Mouse (Mus musculus): ENCODE measurements at regions not wholly inside any gene's neighbourhood (a gene's known extent, or its start where the extent isn't known, plus 50 kb on each side); places are given as distances from the start of the nearest gene placed in this dataset.
A peak's percentile ranks its signal among the peaks of the same experiment; 100 is the strongest.

DNA sequence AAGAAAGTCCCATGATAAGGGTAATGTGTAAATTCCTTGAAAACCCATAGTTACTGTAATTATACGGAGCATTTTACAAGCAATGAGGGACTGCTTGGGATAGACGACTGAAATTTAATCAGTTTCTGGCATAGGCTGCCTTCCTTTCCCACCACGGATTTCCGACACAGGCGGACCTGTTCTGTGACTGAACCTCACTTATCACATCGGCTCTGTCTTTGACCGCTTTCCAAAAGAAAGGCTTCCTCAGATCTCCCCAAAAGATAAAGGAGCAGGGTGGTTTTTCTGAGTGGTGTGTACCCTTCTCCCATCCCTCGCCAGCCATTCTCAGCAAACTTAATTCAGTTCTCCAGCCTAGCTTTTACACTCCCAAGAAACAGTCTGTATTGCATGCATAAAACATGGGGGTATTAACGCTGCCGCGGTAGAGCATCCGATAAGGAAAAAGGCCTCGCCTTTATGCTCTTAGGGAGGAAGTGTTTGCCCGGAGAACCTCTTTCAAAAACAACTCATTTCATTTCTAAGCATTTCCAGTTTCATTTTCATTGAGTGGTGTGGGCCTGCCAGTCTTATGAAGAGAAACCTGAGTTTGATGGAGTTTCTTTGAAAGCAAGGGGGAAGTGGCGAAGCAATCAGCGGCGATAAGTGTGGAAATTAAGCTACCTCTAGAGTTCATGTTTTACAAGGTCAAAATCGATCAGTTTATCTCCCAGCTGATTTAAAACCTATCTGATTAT, 435.8 kb upstream of the Adgrl2 start:
- DNase-seq (ENCODE audit: low spot score in 2 of 2) = no peak

- no peak for DNase-seq (ENCODE audit: low spot score in 2 of 2)
These were observed 434.0 kb upstream of the Adgrl2 start for GRCm38 (mm10) chr3:149424306-149424705.

- DNase-seq (ENCODE audit: low spot score in 2 of 2) = no peak
These were observed 433.1 kb upstream of the Adgrl2 start for GRCm38 (mm10) chr3:149423491-149423890.

GRCm38 (mm10) chr3:149415081-149415480, 424.7 kb upstream of the Adgrl2 start:
- no peak for DNase-seq (ENCODE audit: low spot score in 2 of 2)

DNA sequence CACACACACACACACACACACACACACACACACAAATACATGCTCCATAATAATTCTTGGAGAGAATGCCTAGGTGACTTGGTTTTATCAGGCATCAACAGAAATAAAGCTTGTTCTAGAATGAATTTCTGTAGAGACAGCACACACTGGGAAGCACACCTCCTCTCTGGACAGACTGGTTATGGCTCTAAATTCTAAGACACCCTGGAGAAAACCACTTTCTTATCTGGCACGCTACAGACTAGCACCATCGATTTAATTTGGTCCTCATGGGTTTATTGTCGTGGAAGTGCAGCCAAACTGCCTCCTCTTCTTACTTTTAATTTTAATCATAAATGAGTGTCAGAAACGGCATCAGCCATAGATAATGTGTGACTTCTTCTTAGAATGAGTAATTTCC, 422.8 kb upstream of the Adgrl2 start:
- no peak for DNase-seq (ENCODE audit: low spot score in 2 of 2)

- no peak for DNase-seq (ENCODE audit: low spot score in 2 of 2)
These were observed 420.2 kb upstream of the Adgrl2 start for GRCm38 (mm10) chr3:149410518-149410917.

DNA sequence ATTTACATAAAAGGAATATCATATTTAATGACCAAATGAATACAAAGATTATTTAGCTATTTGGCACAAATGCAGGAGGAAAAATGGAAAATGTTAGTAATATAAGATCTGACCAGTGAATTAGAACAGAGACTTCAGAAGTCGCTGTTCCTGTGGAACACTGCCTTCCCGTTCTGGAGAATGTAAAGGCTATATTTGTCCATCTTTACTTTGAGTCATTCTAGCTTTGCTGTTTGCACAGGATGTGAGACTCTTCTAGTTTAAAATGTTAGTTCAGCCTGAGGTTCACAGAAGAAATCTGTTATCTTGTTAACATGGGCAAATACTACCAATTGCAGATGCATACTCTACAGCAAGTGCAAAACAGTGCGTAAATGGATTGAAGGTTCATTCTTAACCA, 418.5 kb upstream of the Adgrl2 start:
- no peak for DNase-seq (ENCODE audit: low spot score in 2 of 2)

DNA sequence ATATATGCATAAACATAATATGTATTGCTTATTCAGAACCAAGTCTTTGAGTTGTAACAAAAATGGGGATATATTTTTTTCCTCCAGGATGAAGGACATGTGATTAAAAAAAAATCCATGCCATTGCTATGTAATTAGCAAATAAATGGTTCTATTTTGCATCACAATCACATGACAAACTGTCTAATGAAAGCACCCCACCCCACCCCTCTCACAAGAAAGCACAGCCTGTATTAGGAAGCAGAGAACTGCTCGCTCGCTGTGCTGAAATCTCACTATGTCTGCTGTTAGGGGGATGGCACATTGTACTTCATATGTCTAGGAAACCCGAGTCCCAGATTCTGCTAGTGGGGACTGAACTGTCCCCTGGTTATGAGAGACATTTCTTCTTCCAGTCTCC, 415.5 kb upstream of the Adgrl2 start:
- no peak for DNase-seq (ENCODE audit: low spot score in 2 of 2)

DNA sequence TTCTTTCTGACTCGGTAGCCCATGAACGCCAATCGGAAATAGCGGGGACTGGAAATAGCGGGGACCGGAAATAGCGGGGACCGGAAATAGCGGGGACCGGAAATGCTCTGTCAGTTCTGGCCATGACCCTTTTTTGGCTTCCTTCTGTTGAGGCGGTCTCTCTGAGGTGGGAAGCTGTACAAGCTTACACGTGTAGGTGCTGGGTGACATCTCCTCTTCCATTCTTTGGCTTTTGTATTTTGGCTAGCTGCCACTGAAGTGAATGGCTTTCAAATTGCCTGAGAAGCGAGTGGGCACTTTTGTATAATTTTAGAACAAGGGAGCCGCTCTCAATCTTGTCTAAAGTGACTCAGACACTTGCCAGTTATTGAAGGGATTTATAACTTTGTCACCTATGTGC, 414.3 kb upstream of the Adgrl2 start:
- DNase-seq (ENCODE audit: low spot score in 2 of 2) = no peak

- no peak for DNase-seq (ENCODE audit: low spot score in 2 of 2)
These were observed 412.1 kb upstream of the Adgrl2 start for GRCm38 (mm10) chr3:149402496-149402895.

DNA sequence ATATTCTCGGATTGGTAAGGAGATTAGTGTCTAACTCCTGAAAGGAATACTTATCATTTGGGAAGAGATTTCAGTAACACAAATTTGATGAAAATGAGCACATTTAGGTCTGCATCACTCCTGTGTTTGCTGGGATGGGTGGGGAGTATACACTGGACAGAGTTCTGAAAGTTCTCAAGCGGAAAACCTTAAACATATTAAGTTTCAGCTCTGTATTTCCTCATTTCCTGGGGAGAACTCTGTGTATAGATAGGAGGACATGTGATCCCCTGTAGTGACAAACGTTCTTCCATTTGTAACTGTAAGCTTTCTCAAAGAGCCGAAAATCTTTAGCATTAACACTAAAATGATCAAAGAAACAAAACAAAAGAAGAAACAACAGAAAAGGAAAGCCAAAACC, 404.7 kb upstream of the Adgrl2 start:
- no peak for DNase-seq (ENCODE audit: low spot score in 2 of 2)

- DNase-seq (ENCODE audit: low spot score in 2 of 2) = no peak
These were observed 403.2 kb upstream of the Adgrl2 start for GRCm38 (mm10) chr3:149393317-149394172.

GRCm38 (mm10) chr3:149392164-149392563, 401.8 kb upstream of the Adgrl2 start:
- no peak for DNase-seq (ENCODE audit: low spot score in 2 of 2)

GRCm38 (mm10) chr3:149387537-149387936, 397.2 kb upstream of the Adgrl2 start:
- no peak for DNase-seq (ENCODE audit: low spot score in 2 of 2)

- no peak for DNase-seq (ENCODE audit: low spot score in 2 of 2)
These were observed 395.7 kb upstream of the Adgrl2 start for GRCm38 (mm10) chr3:149386027-149386426.

- DNase-seq (ENCODE audit: low spot score in 2 of 2) = no peak
These were observed 395.0 kb upstream of the Adgrl2 start for GRCm38 (mm10) chr3:149385336-149385735.

DNA sequence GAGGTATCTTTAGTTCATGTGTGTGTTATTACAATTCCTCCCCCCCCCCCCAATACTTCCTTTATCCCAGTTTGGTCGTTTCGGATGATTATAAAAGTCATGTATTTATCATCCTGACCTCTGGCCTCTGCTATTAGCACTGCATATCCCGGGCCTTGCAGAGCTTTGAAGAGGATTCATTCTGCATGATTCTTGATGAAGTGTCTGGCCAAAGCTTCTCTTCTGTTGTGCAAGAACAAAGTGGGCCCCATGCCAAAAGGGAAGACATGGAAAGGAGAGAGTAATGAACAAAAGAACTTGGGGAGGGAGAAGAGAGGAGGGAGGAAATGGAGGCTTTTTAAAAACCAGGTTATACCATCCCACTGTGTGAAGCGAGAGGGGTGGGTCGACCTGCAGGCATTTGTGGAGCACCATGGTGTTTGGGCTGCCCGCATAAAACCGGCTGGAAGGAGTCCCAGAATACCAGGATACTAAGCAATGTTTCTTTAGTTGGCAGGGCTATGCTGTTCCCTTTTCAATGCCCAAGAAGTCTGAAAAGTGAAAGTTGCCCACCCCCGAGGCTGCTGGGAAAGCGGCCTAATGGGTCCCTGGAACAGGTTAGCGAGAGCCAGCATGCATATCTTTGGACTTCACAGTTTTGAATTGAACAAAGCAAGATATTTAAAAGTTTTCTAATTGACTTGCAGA, 391.3 kb upstream of the Adgrl2 start:
- peak in 1 of 2 experiments; percentile 8 for DNase-seq (ENCODE audit: low spot score in 2 of 2)

- DNase-seq (ENCODE audit: low spot score in 2 of 2) = no peak
These were observed 390.7 kb upstream of the Adgrl2 start for GRCm38 (mm10) chr3:149381051-149381450.

DNA sequence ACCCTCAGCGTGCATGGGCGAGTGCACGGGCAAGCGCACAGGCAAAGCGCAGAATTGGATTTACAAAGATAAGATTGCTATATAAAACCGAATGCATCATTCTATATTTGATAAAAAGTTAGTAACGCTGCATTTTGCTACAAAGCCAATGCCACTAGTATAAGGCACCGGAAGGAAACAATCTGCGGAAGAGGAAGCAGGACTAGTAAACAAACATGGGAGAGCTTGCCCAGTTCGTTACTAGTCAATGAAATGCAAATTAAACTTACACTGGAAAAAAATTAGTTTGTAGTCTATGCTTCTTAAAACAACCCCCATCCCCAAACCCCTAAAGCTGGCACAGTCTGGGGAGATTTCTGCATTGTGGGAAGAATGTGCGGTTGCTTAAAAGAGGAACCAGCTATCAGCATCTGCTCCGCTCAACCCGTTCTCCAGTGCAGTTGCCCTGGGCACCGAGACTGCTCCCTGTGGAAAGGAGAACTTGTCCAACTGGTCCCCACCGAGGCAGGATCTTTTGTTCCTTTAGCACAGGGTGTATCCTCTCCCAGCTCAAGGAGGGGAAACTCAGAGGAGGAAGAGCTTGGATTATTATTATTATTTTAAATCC, 389.6 kb upstream of the Adgrl2 start:
- no peak for DNase-seq (ENCODE audit: low spot score in 2 of 2)

GRCm38 (mm10) chr3:149379249-149379865, 389.0 kb upstream of the Adgrl2 start:
- no peak for DNase-seq (ENCODE audit: low spot score in 2 of 2)

GRCm38 (mm10) chr3:149371439-149371838, 381.1 kb upstream of the Adgrl2 start:
- no peak for DNase-seq (ENCODE audit: low spot score in 2 of 2)
